Mouse (Mus musculus) heart, embryonic 16.5 days (tissue): ENCODE results near the gene Ddah1. TPM values are rescaled to one million over a fixed set of nuclear protein-coding genes. Genes with fewer than 3 reads are reported as not detected.

Source experiments
- ATAC-seq: fragments of 200-750 bp; cut with Nextera tagmentation; replicated peaks from 2 replicates; pipeline ENCODE4 v1.8.0; 2017; ENCODE audit warnings: moderate number of reproducible peaks; ENCODE audit not compliant: insufficient read depth, low FRiP score; ENCODE audit errors: extremely low read depth
- H3K27ac ChIP-seq: fragments of 300-500 bp; sonication (generic); 2 replicates; pipeline ENCODE4 v1.5.1; 2014; ENCODE audit warnings: mild to moderate bottlenecking, low read length, control low read depth, moderate library complexity
- H3K27me3 ChIP-seq: fragments of 300-500 bp; sonication (generic); 2 replicates; pipeline ENCODE4 v1.6.1; 2014; ENCODE audit warnings: low read length, mixed read lengths; ENCODE audit not compliant: control insufficient read depth, insufficient read depth
- H3K36me3 ChIP-seq: fragments of 300-500 bp; sonication (generic); 2 replicates; pipeline ENCODE4 v1.6.1; 2014; ENCODE audit not compliant: control insufficient read depth, insufficient read depth
- H3K4me1 ChIP-seq: fragments of 300-500 bp; sonication (generic); 2 replicates; pipeline ENCODE4 v1.6.1; 2014; ENCODE audit warnings: low read length, mixed read lengths; ENCODE audit not compliant: control insufficient read depth, insufficient read depth
- H3K4me2 ChIP-seq: fragments of 300-500 bp; sonication (generic); 2 replicates; pipeline ENCODE4 v1.6.1; 2014; ENCODE audit warnings: low read depth, mild to moderate bottlenecking, control low read depth, low read length
- H3K4me3 ChIP-seq: fragments of 300-500 bp; sonication (generic); 2 replicates; pipeline ENCODE4 v1.5.1; 2014; ENCODE audit warnings: mild to moderate bottlenecking, control low read depth, low read length
- H3K9ac ChIP-seq: fragments of 300-500 bp; sonication (generic); 2 replicates; pipeline ENCODE4 v1.6.1; 2014; ENCODE audit warnings: low read length, control low read depth
- H3K9me3 ChIP-seq: fragments of 300-500 bp; sonication (generic); replicated peaks from 2 replicates; pipeline ENCODE4 v1.6.1; 2016; ENCODE audit warnings: low read length; ENCODE audit not compliant: control insufficient read depth
- WGBS: fragments of 180-500 bp; shearing (Covaris S2); extraction: QIAGEN DNeasy Blood & Tissue Kit; methylation state at CpG from one replicate; pipeline ENCODE4 v1.1.7; 2014; 5-methylcytosine and 5-hydroxymethylcytosine counted together
- polyA plus RNA-seq: library from polyadenylated mRNA; unstranded; fragments of >200 nt; fragmentation: Nextera tagmentation; extraction: Ambion mirVana; gene quantifications from 2 replicates; pipeline ENCODE4 v1.2.1, GENCODE M21; 2015

Ddah1 gene
- polyA plus RNA-seq, 1 experiment from 2014 or later, result 17.4 TPM

GRCm38 (mm10) chr3:145816807-145817206, 58.3 kb downstream of the Ddah1 start:
- 37% methylated on average over 1 of the region's 1 CpGs for WGBS
- Histone ChIP-seq H3K9ac (no peak overlapping the region), H3K9me3 (no peaks in the 10 kb centered on the region), H3K4me3 (no peak overlapping the region), H3K4me1 (peaks cover 15% of the 10 kb centered on the region), H3K4me2 (no peak overlapping the region), H3K36me3 (no peaks in the 10 kb centered on the region), H3K27ac (peak overlapping the region; percentile 53), H3K27me3 (no peaks in the 10 kb centered on the region)
- ATAC-seq, result peak; percentile 83

- Histone ChIP-seq H3K36me3 (no peaks in the 10 kb centered on the region), H3K9me3 (no peaks in the 10 kb centered on the region), H3K27ac (peak overlapping the region; percentile 28), H3K4me2 (no peak overlapping the region), H3K9ac (no peak overlapping the region), H3K4me3 (no peak overlapping the region), H3K27me3 (no peaks in the 10 kb centered on the region), H3K4me1 (peaks cover 15% of the 10 kb centered on the region)
- WGBS, result 52% methylated on average over 6 of the region's 6 CpGs
- peak; percentile 53 for ATAC-seq
Observed at GRCm38 (mm10) chr3:145817276-145817675, 58.8 kb downstream of the Ddah1 start.

- ATAC-seq, result no peak
- 28% methylated on average over 2 of the region's 2 CpGs for WGBS
- H3K4me2 ChIP-seq, result no peak overlapping the region
- H3K9ac ChIP-seq, result no peak overlapping the region
- H3K9me3 ChIP-seq, result no peaks in the 10 kb centered on the region
- no peak overlapping the region for H3K4me3 ChIP-seq
- H3K36me3 ChIP-seq, result no peaks in the 10 kb centered on the region
- no peaks in the 10 kb centered on the region for H3K27me3 ChIP-seq
- H3K27ac ChIP-seq, result no peak overlapping the region
- peaks cover 15% of the 10 kb centered on the region for H3K4me1 ChIP-seq
Observed at GRCm38 (mm10) chr3:145820439-145820838, 62.0 kb downstream of the Ddah1 start.

GRCm38 (mm10) chr3:145820938-145821337, 62.5 kb downstream of the Ddah1 start:
- ATAC-seq, result no peak
- peaks cover 15% of the 10 kb centered on the region for H3K4me1 ChIP-seq
- no peaks in the 10 kb centered on the region for H3K36me3 ChIP-seq
- H3K9me3 ChIP-seq, result no peaks in the 10 kb centered on the region
- WGBS, result 95% methylated on average over 2 of the region's 2 CpGs
- H3K27ac ChIP-seq, result no peak overlapping the region
- H3K4me2 ChIP-seq, result no peak overlapping the region
- H3K27me3 ChIP-seq, result no peaks in the 10 kb centered on the region
- H3K4me3 ChIP-seq, result no peak overlapping the region
- H3K9ac ChIP-seq, result no peak overlapping the region

GRCm38 (mm10) chr3:145822201-145822600, 63.7 kb downstream of the Ddah1 start:
- Histone ChIP-seq H3K9ac (no peak overlapping the region), H3K27ac (no peak overlapping the region), H3K4me2 (no peak overlapping the region), H3K27me3 (no peaks in the 10 kb centered on the region), H3K9me3 (no peaks in the 10 kb centered on the region), H3K36me3 (no peaks in the 10 kb centered on the region), H3K4me3 (no peak overlapping the region), H3K4me1 (peaks cover 7% of the 10 kb centered on the region)
- 58% methylated on average over 4 of the region's 4 CpGs for WGBS
- ATAC-seq, result no peak

- H3K4me1 ChIP-seq, result peaks cover 15% of the 10 kb centered on the region
- no peak for ATAC-seq
- H3K4me2 ChIP-seq, result no peak overlapping the region
- no peak overlapping the region for H3K4me3 ChIP-seq
- no peaks in the 10 kb centered on the region for H3K36me3 ChIP-seq
- no peaks in the 10 kb centered on the region for H3K27me3 ChIP-seq
- H3K9me3 ChIP-seq, result no peaks in the 10 kb centered on the region
- H3K9ac ChIP-seq, result no peak overlapping the region
- no peak overlapping the region for H3K27ac ChIP-seq
- 85% methylated on average over 4 of the region's 4 CpGs for WGBS
Observed at GRCm38 (mm10) chr3:145823661-145824060, 65.2 kb downstream of the Ddah1 start.

GRCm38 (mm10) chr3:145825416-145826055, 67.1 kb downstream of the Ddah1 start:
- H3K4me2 ChIP-seq, result no peak overlapping the region
- ATAC-seq, result no peak
- H3K4me1 ChIP-seq, result peaks cover 14% of the 10 kb centered on the region
- no peaks in the 10 kb centered on the region for H3K27me3 ChIP-seq
- H3K9ac ChIP-seq, result no peak overlapping the region
- no peaks in the 10 kb centered on the region for H3K9me3 ChIP-seq
- H3K27ac ChIP-seq, result no peak overlapping the region
- WGBS, result 78% methylated on average over 11 of the region's 11 CpGs
- no peak overlapping the region for H3K4me3 ChIP-seq
- no peaks in the 10 kb centered on the region for H3K36me3 ChIP-seq

- Histone ChIP-seq H3K36me3 (no peaks in the 10 kb centered on the region), H3K27me3 (no peaks in the 10 kb centered on the region), H3K4me2 (peak overlapping the region; percentile 50), H3K27ac (peak overlapping the region; percentile 55), H3K9me3 (no peaks in the 10 kb centered on the region), H3K4me3 (peak overlapping the region; percentile 22; the same call in 1 of the 2 replicates), H3K4me1 (peaks cover 14% of the 10 kb centered on the region), H3K9ac (peak overlapping the region; percentile 35)
- ATAC-seq, result peak; percentile 76
- WGBS, result 32% methylated on average over 18 of the region's 18 CpGs
Observed at GRCm38 (mm10) chr3:145827191-145828045, 68.9 kb downstream of the Ddah1 start.

- Histone ChIP-seq H3K9me3 (no peaks in the 10 kb centered on the region), H3K27me3 (no peaks in the 10 kb centered on the region), H3K27ac (no peak overlapping the region), H3K4me2 (no peak overlapping the region), H3K9ac (no peak overlapping the region), H3K4me3 (no peak overlapping the region), H3K4me1 (peaks cover 16% of the 10 kb centered on the region), H3K36me3 (no peaks in the 10 kb centered on the region)
- ATAC-seq, result no peak
- 50% methylated on average over 5 of the region's 5 CpGs for WGBS
Observed at GRCm38 (mm10) chr3:145828906-145829305, 70.4 kb downstream of the Ddah1 start.
